Mouse (Mus musculus): ENCODE results near the gene Prkce.

Gene Prkce

GRCm38 (mm10) chr17:86407921-86408613 lies 240.5 kb downstream of the Prkce start:
- no peak for DNase-seq (ENCODE audit: low spot score in 2 of 2)

- no peak for DNase-seq (ENCODE audit: low spot score in 2 of 2)
These were observed 241.0 kb downstream of the Prkce start for GRCm38 (mm10) chr17:86408614-86409006.

- DNase-seq (ENCODE audit: low spot score in 2 of 2), result no peak
These were observed 241.9 kb downstream of the Prkce start for GRCm38 (mm10) chr17:86409485-86409884.

- no peak for DNase-seq (ENCODE audit: low spot score in 2 of 2)
These were observed 242.9 kb downstream of the Prkce start for GRCm38 (mm10) chr17:86410496-86410895.

GRCm38 (mm10) chr17:86412141-86412540 lies 244.6 kb downstream of the Prkce start:
- DNase-seq (ENCODE audit: low spot score in 2 of 2), result no peak

- no peak for DNase-seq (ENCODE audit: low spot score in 2 of 2)
These were observed 247.0 kb downstream of the Prkce start for GRCm38 (mm10) chr17:86414608-86415007.

GRCm38 (mm10) chr17:86415989-86416388 lies 248.4 kb downstream of the Prkce start:
- DNase-seq (ENCODE audit: low spot score in 2 of 2), result no peak

GRCm38 (mm10) chr17:86418334-86418733 lies 250.7 kb downstream of the Prkce start:
- DNase-seq (ENCODE audit: low spot score in 2 of 2), result peak in 1 of 2 experiments; percentile 25

- DNase-seq (ENCODE audit: low spot score in 2 of 2), result no peak
These were observed 251.6 kb downstream of the Prkce start for GRCm38 (mm10) chr17:86419199-86419598.

GRCm38 (mm10) chr17:86420646-86421338 lies 253.2 kb downstream of the Prkce start:
- no peak for DNase-seq (ENCODE audit: low spot score in 2 of 2)

GRCm38 (mm10) chr17:86422023-86422422 lies 254.4 kb downstream of the Prkce start:
- DNase-seq (ENCODE audit: low spot score in 2 of 2), result no peak

- no peak for DNase-seq (ENCODE audit: low spot score in 2 of 2)
These were observed 262.3 kb downstream of the Prkce start for GRCm38 (mm10) chr17:86429877-86430276.

- no peak for DNase-seq (ENCODE audit: low spot score in 2 of 2)
These were observed 265.5 kb downstream of the Prkce start for GRCm38 (mm10) chr17:86433117-86433516.

- DNase-seq (ENCODE audit: low spot score in 2 of 2), result no peak
These were observed 266.2 kb downstream of the Prkce start for GRCm38 (mm10) chr17:86433813-86434212.

GRCm38 (mm10) chr17:86434781-86435180 lies 267.2 kb downstream of the Prkce start:
- DNase-seq (ENCODE audit: low spot score in 2 of 2), result no peak

GRCm38 (mm10) chr17:86435570-86435969 lies 268.0 kb downstream of the Prkce start:
- no peak for DNase-seq (ENCODE audit: low spot score in 2 of 2)

- DNase-seq (ENCODE audit: low spot score in 2 of 2), result no peak
These were observed 268.4 kb downstream of the Prkce start for GRCm38 (mm10) chr17:86435984-86436383.

GRCm38 (mm10) chr17:86436583-86437370 lies 269.2 kb downstream of the Prkce start:
- DNase-seq (ENCODE audit: low spot score in 2 of 2), result no peak

GRCm38 (mm10) chr17:86437516-86438277 lies 270.1 kb downstream of the Prkce start:
- no peak for DNase-seq (ENCODE audit: low spot score in 2 of 2)

- no peak for DNase-seq (ENCODE audit: low spot score in 2 of 2)
These were observed 270.7 kb downstream of the Prkce start for GRCm38 (mm10) chr17:86438278-86438661.

GRCm38 (mm10) chr17:86438763-86439162 lies 271.2 kb downstream of the Prkce start:
- no peak for DNase-seq (ENCODE audit: low spot score in 2 of 2)

- DNase-seq (ENCODE audit: low spot score in 2 of 2), result no peak
These were observed 273.5 kb downstream of the Prkce start for GRCm38 (mm10) chr17:86441098-86441497.
